Mouse (Mus musculus): ENCODE data around the gene Topbp1.

- TF ChIP-seq CTCF (IDR thresholded peaks at IDR 0.05; ENCODE audit: low read depth, low read length) (no peak), TAL1 (conservative IDR thresholded peaks at IDR 0.05; ENCODE audit: low read depth, low read length) (peak; percentile 71)
Observed at GRCm38 (mm10) chr9:103287840-103288488, 17.1 kb upstream of the Topbp1 start.
